Mouse (Mus musculus): ENCODE measurements around the gene Mustn1. TPM values are rescaled to one million over a fixed set of nuclear protein-coding genes. Genes with fewer than 3 reads are reported as not detected.

Gene Mustn1
- polyA plus RNA-seq, 1 experiment, result 3.3 TPM

DNA sequence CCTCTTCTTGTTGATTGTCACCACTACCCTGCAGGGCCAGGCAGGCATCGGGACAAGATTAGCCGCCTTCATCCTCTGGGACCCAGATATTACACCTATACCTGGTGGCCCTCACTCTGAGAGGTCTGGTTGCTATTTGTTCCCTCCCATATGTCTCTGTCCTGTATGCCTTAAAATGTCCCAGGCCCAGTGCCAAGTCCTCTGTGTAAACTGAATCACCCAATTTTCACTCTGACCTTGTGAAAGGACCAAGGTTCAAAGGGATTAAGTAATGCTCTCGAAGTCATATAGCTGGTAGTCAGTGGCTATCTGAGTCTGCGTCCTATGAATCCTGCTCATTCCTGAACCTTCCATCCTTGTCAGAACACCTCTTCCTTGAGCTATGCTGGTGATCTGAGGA is 51.4 kb downstream of the Mustn1 start:
- DNase-seq (ENCODE audit: extremely low spot score in 1 of 2, low spot score in 1 of 2), result no peak

Other genes starting within 250 kb of the Mustn1 start
- 12.1 and 12.9 TPM in 2 replicates for gene Rft1, start 224.8 kb upstream of the Mustn1 start, polyA plus RNA-seq (2012; rRNA removed)
- 8.8 and 9.0 TPM in 2 replicates for gene Sfmbt1, start 164.4 kb upstream of the Mustn1 start, polyA plus RNA-seq (2012; rRNA removed)
- gene Tmem110, start 53.6 kb upstream of the Mustn1 start, polyA plus RNA-seq (2012; rRNA removed), result 32.6 and 33.3 TPM in 2 replicates
- gene Itih4, start 7.3 kb downstream of the Mustn1 start, polyA plus RNA-seq (2012; rRNA removed), result 0.08 and 0.13 TPM in 2 replicates
- 26.1 and 28.7 TPM in 2 replicates for gene Itih3, start 44.6 kb downstream of the Mustn1 start, polyA plus RNA-seq (2012; rRNA removed)
- not detected in 2 replicates for gene Itih1, start 64.1 kb downstream of the Mustn1 start, polyA plus RNA-seq (2012; rRNA removed)
- 13.4 and 14.3 TPM in 2 replicates for gene Nek4, start 72.2 kb downstream of the Mustn1 start, polyA plus RNA-seq (2012; rRNA removed)
- gene Glt8d1, start 122.2 kb downstream of the Mustn1 start, polyA plus RNA-seq (2012; rRNA removed), result 118 and 124 TPM in 2 replicates
- 226 and 247 TPM in 2 replicates for gene Spcs1, start 122.5 kb downstream of the Mustn1 start, polyA plus RNA-seq (2012; rRNA removed)
- 18.5 and 20.4 TPM in 2 replicates for gene Pbrm1, start 139.9 kb downstream of the Mustn1 start, polyA plus RNA-seq (2012; rRNA removed)
- 61.6 and 64.0 TPM in 2 replicates for gene Gnl3, start 140.0 kb downstream of the Mustn1 start, polyA plus RNA-seq (2012; rRNA removed)
- 25.7 and 29.9 TPM in 2 replicates for gene Smim4, start 249.8 kb downstream of the Mustn1 start, polyA plus RNA-seq (2012; rRNA removed)

Measured in frontal cortex, adult 2 months (tissue).